Mouse (Mus musculus) lung, postnatal 0 days (tissue): ENCODE results near the gene Eng.

Experiments
- CTCF ChIP-seq: IDR thresholded peaks from 2 replicates; pipeline ENCODE4 v1.5.1; 2016; ENCODE audit warnings: antibody characterized with exemption, mild to moderate bottlenecking
- EP300 ChIP-seq: IDR thresholded peaks from 2 replicates; pipeline ENCODE4 v1.6.1; 2016; ENCODE audit warnings: antibody characterized with exemption, mild to moderate bottlenecking, control low read depth

DNA sequence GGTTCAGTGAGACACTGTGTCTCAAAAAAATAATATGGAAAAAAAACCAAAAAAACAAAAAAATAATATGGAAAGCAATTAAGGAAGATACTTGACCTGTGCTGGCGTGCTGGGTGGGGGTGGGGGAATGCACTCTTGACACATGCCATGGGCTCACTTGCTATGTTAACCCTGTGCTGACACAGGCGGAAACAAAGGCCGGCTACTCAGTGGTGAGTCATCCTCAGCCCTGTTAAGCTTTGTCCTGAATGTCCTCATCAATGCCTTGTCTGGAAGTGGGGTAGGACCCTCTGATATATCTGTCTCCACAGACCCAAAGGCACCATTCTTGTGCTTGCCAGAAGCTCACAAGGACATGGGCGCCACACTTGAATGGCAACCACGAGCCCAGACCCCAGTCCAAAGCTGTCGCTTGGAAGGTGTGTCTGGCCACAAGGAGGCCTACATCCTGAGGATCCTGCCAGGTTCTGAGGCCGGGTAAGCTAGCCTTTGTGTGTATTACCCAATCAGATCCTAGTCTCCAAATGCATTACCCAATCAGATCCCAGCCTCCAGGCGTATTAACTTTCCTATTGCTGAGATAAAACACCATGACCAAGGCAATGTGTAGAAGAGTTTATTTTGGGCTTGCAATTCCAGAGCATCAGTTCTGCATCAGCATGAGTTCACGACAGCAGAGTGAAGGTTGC is 25.7 kb downstream of the Eng start:
- no peak for TF ChIP-seq EP300
- TF ChIP-seq CTCF = no peak
